Mouse (Mus musculus): Measurements from ENCODE around the gene Fibcd1.

GRCm38 (mm10) chr2:31823933-31824730 lies 21.7 kb downstream of the Fibcd1 start:
- TF ChIP-seq CTCF (IDR thresholded peaks at IDR 0.05; ENCODE audit: low read depth) (peak; percentile 14; the same call in 1 of the 2 replicates), EP300 (IDR thresholded peaks at IDR 0.05; ENCODE audit: low read depth) (no peak)
